Mouse (Mus musculus): ENCODE measurements around the gene Slc4a11.
"Not testable (repeated sequence)": the region's sequence is repeated elsewhere in the genome, so short reads cannot be mapped to it uniquely, and the experiment has no call there.

Slc4a11 gene

GRCm38 (mm10) chr2:130681531-130681930 is 15.8 kb downstream of the Slc4a11 start:
- no peak for DNase-seq (ENCODE audit: inconsistent age in 2 of 2, low spot score in 1 of 2)

GRCm38 (mm10) chr2:130679899-130680298 is 17.4 kb downstream of the Slc4a11 start:
- no peak for DNase-seq (ENCODE audit: inconsistent age in 2 of 2, low spot score in 1 of 2)

- no peak for DNase-seq (ENCODE audit: inconsistent age in 2 of 2, low spot score in 1 of 2)
Measured at GRCm38 (mm10) chr2:130679154-130679553, 18.2 kb downstream of the Slc4a11 start.

GRCm38 (mm10) chr2:130677211-130677610 is 20.1 kb downstream of the Slc4a11 start:
- peak; percentile 67 to 76 for DNase-seq (ENCODE audit: inconsistent age in 2 of 2, low spot score in 1 of 2)

- peak; percentile 90 to 95 for DNase-seq (ENCODE audit: inconsistent age in 2 of 2, low spot score in 1 of 2)
Measured at GRCm38 (mm10) chr2:130667559-130667958, 29.8 kb downstream of the Slc4a11 start, which contains the start of gene Itpa. Gene Itpa (plus strand): TSS chr2:130667610.

GRCm38 (mm10) chr2:130664102-130664701 is 33.1 kb downstream of the Slc4a11 start, which contains the start of gene Ddrgk1:
Gene Ddrgk1 (minus strand): TSS chr2:130664659.
- DNase-seq (ENCODE audit: inconsistent age in 2 of 2, low spot score in 1 of 2): peak; percentile 95 to 99

- DNase-seq (ENCODE audit: inconsistent age in 2 of 2, low spot score in 1 of 2): no peak
Measured at GRCm38 (mm10) chr2:130663342-130663741, 34.0 kb downstream of the Slc4a11 start.

- no peak for DNase-seq (ENCODE audit: inconsistent age in 2 of 2, low spot score in 1 of 2)
Measured at GRCm38 (mm10) chr2:130658530-130658929, 38.8 kb downstream of the Slc4a11 start.

- no peak for DNase-seq (ENCODE audit: inconsistent age in 2 of 2, low spot score in 1 of 2)
Measured at GRCm38 (mm10) chr2:130657541-130657940, 39.8 kb downstream of the Slc4a11 start.

- DNase-seq (ENCODE audit: inconsistent age in 2 of 2, low spot score in 1 of 2): no peak
Measured at GRCm38 (mm10) chr2:130656536-130656935, 40.8 kb downstream of the Slc4a11 start.

- DNase-seq (ENCODE audit: inconsistent age in 2 of 2, low spot score in 1 of 2): no peak
Measured at GRCm38 (mm10) chr2:130655660-130656339, 41.5 kb downstream of the Slc4a11 start.

- DNase-seq (ENCODE audit: inconsistent age in 2 of 2, low spot score in 1 of 2): no peak
Measured at GRCm38 (mm10) chr2:130653760-130654159, 43.6 kb downstream of the Slc4a11 start.

GRCm38 (mm10) chr2:130653303-130653702 is 44.0 kb downstream of the Slc4a11 start:
- DNase-seq (ENCODE audit: inconsistent age in 2 of 2, low spot score in 1 of 2): no peak

GRCm38 (mm10) chr2:130649028-130649427 is 48.3 kb downstream of the Slc4a11 start:
- not testable (repeated sequence) for DNase-seq (ENCODE audit: inconsistent age in 2 of 2, low spot score in 1 of 2)

GRCm38 (mm10) chr2:130645198-130645597 is 52.1 kb downstream of the Slc4a11 start:
- DNase-seq (ENCODE audit: inconsistent age in 2 of 2, low spot score in 1 of 2): no peak

- DNase-seq (ENCODE audit: inconsistent age in 2 of 2, low spot score in 1 of 2): peak; percentile 96 to 98
Measured at GRCm38 (mm10) chr2:130642684-130643369, 54.5 kb downstream of the Slc4a11 start, which contains the start of gene Lzts3. Gene Lzts3 (minus strand): TSS chr2:130642803.

- no peak for DNase-seq (ENCODE audit: inconsistent age in 2 of 2, low spot score in 1 of 2)
Measured at GRCm38 (mm10) chr2:130642197-130642660, 55.1 kb downstream of the Slc4a11 start.

- no peak for DNase-seq (ENCODE audit: inconsistent age in 2 of 2, low spot score in 1 of 2)
Measured at GRCm38 (mm10) chr2:130641351-130642025, 55.8 kb downstream of the Slc4a11 start.

GRCm38 (mm10) chr2:130639276-130639675 is 58.0 kb downstream of the Slc4a11 start:
- DNase-seq (ENCODE audit: inconsistent age in 2 of 2, low spot score in 1 of 2): no peak

- peak; percentile 61 to 79 for DNase-seq (ENCODE audit: inconsistent age in 2 of 2, low spot score in 1 of 2)
Measured at GRCm38 (mm10) chr2:130638101-130638611, 59.2 kb downstream of the Slc4a11 start.

- DNase-seq (ENCODE audit: inconsistent age in 2 of 2, low spot score in 1 of 2): no peak
Measured at GRCm38 (mm10) chr2:130635847-130636246, 61.5 kb downstream of the Slc4a11 start.
